Mouse (Mus musculus) monocyte, adult 2 months (primary cell): ENCODE results near the gene Olfr319.
"Not testable (repeated sequence)": the region's sequence is repeated elsewhere in the genome, so short reads cannot be mapped to it uniquely, and the experiment has no call there.

Experiments
- DNase-seq, 2 experiments: peaks; one replicate each; pipeline ENCODE4 v3.0.0; 2022; ENCODE audit warnings: low spot score in 2 of 2, low read depth in 1 of 2

The Olfr319 gene

GRCm38 (mm10) chr11:58698862-58699261, at the start of gene Olfr319:
Olfr319 (plus strand) TSS chr11:58699162.
- no peak for DNase-seq

DNA sequence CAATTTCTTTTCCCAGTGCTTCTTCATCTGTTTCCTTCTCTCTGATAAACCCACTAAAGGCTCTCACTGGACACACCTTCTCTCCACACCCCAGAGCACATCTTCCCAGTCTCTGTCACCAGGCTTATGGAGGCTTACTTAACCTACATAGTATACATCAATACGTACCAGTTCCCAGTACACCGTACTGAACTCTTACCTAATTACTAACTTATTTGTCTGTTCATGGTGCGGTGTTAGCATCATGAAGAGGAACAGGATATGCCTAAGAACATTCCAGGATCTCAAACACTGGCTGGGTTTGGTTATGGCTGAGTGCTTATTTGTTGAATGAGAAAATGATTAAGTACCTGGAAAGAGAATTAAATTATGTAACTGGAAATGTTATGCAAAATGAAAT, 43.8 kb upstream of the Olfr319 start:
- no peak for DNase-seq

DNA sequence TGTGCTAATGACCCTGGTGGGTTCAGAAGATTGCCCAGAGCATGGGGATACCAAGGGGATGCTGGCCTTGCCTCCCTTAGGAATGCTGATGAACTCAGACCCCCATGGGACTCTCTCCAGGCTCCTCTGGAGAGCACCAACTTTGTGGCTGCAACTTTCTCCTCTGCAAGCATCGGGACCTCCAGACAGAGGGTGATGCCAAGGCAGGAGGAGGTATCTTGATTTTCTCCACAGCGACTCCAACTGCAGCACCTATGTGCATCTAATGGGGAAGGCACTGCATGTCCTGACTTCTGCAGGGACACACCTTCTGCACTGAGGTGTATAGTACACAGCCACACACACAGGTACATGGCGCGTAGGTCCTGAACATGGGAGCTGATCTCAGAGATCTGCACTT, 40.4 kb upstream of the Olfr319 start, which contains the start of gene Olfr322:
TSS of gene Olfr322 (plus strand) at position 187 of the 400 bp plus-strand sequence.
- DNase-seq = no peak

DNA sequence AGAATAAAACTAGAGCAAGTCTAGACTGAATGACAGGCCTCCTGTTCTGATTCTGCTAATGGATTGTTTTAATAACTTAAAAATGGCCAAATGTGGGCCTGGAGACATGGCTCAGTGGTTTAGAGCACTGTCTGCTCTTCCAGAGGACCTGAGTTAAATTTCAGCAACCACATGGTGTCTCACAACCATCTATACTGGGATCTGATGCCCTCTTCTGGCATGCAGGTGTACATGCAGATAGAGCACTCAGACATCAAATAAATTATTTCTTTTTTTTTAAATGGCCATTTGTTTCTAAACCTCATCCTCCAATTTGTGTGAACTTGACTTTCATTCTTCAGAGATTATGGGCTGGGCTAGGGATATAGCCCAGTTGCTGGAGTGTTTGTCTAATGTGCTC, 29.7 kb upstream of the Olfr319 start:
- no peak for DNase-seq

DNA sequence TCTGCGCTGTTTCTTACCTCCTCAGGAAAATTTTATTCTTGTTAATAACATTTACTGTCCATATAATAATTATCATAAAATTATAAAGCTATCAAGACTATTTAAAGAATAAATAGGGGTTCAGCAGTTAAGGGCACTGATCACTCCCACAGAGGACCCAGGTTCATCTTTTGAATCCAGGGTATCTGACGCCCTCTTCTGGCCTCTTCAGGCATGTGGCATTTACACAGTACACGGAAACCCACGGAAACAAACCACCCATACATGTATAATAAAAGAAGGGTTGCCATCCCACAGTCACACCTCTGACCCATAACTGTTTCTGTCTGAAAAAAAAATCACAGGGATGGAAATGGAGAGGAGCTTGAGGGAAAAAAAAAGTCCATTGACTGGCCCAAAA, 27.1 kb upstream of the Olfr319 start:
- no peak for DNase-seq

- DNase-seq = no peak
Observed at GRCm38 (mm10) chr11:58680799-58681198, 18.2 kb upstream of the Olfr319 start, which contains the start of gene Olfr320. Olfr320 (plus strand) TSS chr11:58681099.

DNA sequence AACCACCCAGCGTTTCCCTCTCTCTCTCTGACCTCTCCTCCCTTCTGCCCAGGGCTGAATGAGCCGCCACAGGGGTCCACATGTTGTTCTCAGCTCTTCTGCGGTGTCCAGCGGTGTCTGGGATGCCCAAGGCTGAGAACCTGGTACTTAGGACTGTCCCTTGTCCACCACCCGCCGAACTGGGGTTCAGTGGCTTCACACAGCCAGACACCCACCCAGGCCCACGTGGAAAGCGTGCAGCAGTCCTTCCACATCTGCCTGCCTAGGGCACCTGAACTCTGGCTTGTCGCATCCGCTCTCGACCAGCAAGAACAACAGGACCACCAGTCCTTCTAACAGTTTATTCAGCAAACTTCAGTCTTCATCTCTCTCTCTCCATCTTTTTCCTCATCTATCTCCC, 10.1 kb downstream of the Olfr319 start:
- DNase-seq = no peak

- not testable (repeated sequence) for DNase-seq
Observed at GRCm38 (mm10) chr11:58717723-58718122, 18.8 kb downstream of the Olfr319 start.

- DNase-seq = no peak
Observed at GRCm38 (mm10) chr11:58719701-58720100, 20.7 kb downstream of the Olfr319 start.

GRCm38 (mm10) chr11:58723914-58724313, 25.0 kb downstream of the Olfr319 start, which contains the start of gene Olfr318:
Olfr318 (minus strand) TSS chr11:58724014.
- DNase-seq = no peak

- not testable (repeated sequence) for DNase-seq
Observed at GRCm38 (mm10) chr11:58727896-58728650, 29.1 kb downstream of the Olfr319 start.

DNA sequence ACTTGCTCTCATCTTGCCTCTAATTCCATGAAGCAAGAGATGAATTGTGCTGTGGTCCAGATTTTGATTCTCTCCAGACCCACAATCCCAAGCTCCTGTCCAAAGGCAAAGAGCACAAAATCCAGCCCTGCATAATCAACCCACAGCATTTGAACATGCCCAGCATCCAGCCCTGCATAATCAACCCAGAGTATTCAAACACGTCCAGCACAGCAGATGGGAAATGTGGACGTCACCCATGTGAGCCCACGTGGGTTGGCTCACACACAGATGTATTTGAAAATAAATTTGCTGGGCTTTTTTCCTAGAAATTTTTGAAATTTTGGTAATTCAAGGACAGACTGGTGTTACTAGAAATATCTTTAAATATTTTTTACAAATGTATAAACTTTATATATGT, 34.4 kb downstream of the Olfr319 start:
- DNase-seq = no peak

DNA sequence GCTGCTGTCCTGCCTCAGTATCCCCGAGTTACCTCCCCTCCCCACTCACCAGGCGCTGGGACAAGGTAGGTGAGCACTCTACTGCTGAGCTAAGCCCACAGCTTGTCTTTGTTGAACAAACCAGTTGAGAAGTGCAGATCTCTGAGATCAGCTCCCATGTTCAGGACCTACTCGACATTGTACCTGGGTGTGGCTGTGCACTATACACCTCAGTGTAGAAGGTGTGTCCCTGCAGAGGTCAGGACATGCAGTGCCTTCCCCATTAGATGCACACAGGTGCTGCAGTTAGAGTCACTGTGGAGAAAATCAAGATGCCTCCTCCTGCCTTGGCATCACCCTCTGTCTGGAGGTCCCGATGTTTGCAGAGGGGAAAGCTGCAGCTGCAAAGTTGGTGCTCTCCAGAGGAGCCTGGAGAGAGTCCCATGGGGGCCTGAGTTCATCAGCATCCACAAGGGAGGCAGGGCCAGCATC, 39.9 kb downstream of the Olfr319 start, which contains the start of gene Olfr317:
TSS of gene Olfr317 (minus strand) at position 421 of the 471 bp plus-strand sequence.
- no peak for DNase-seq

- DNase-seq = not testable (repeated sequence)
Observed at GRCm38 (mm10) chr11:58751096-58751495, 52.1 kb downstream of the Olfr319 start.

GRCm38 (mm10) chr11:58752434-58752833, 53.5 kb downstream of the Olfr319 start, which contains the start of gene Olfr316:
Olfr316 (plus strand) TSS chr11:58752734.
- no peak for DNase-seq
